ENCODE assay signal across 7 mouse cellular contexts in the genomic region with DNA sequence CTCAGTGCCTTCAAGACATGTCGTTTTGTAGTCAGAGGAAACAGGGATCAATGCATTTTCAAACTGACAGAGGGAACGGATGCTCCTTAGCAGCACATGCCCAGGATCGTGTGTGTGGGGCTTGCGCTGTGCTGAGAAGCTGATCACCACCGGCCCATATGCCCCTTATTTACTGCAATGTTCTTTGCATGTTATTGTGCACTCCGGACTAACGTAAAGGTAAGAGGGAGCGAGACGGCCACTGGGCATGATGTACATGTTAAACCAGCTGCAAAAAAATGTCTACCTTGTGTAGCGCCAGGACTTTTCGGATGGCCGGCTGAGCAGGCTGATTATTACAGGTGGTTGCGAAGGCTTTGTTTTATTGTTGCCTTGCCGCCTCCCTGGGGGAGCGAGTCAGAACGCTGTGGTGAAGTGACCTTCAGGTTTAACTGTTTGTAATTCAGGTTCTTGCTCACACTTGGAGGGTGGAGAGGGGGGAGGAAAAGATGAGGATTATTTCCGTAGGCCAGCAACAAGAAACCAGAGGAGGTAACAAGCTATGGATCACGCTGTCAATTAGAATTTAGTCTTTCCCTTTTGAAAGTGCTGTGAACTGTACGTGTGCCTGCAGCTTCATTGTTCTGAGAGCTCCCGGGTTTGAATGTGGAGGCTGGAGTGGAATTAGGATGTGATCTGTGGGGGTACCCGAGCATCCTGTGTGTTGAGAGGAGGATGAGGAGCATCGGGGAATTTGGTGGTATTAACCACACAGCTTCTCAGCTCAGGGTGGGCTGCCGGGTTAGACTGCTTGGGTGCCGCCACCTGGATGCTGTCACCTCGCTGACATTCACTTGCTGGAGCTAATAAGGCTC.
DNase-seq lines count a peak whose midpoint lies in the region; ATAC-seq and TF ChIP-seq lines count a peak whose summit lies in the region.

No protein-coding gene starts in this region.

- no peaks in the 10 kb centered on the region for H3K9me3 ChIP-seq in lung, embryonic 14.5 days (ENCODE audit: low read depth, low read length)
- no peaks in the 10 kb centered on the region for H3K9me3 ChIP-seq in forebrain, embryonic 16.5 days (ENCODE audit: control insufficient read depth, low read length)
- no peaks in the 10 kb centered on the region for H3K9me3 ChIP-seq in neural tube, embryonic 15.5 days (replicated peaks)

- H3K4me3 ChIP-seq in lung, embryonic 14.5 days (ENCODE audit: low read depth, low read length) = no peak overlapping the region
- H3K4me3 ChIP-seq in forebrain, embryonic 16.5 days (replicated peaks; ENCODE audit: low read length) = peak overlapping the region; percentile 56
- H3K4me3 ChIP-seq in neural tube, embryonic 15.5 days (replicated peaks) = peak overlapping the region; percentile 43

- no peak for DNase-seq in lung, embryonic 14.5 days
- DNase-seq in lung, adult 18-20 months = no peak
- DNase-seq in layer of hippocampus, postnatal 25 days (ENCODE audit: extremely low spot score in 1 of 2, low spot score in 1 of 2) = peak; percentile 21 to 35
- DNase-seq in urinary bladder, postnatal 36 days (ENCODE audit: low spot score in 2 of 2) = no peak
- no peak for DNase-seq in ovary, adult 18-20 months (ENCODE audit: low spot score)

- no peaks in the 10 kb centered on the region for H3K4me1 ChIP-seq in lung, embryonic 14.5 days (ENCODE audit: insufficient read depth)
- peaks cover 13% of the 10 kb centered on the region for H3K4me1 ChIP-seq in forebrain, embryonic 16.5 days (replicated peaks; ENCODE audit: control insufficient read depth, insufficient read depth, low read length)
- H3K4me1 ChIP-seq in neural tube, embryonic 15.5 days = peaks cover 20% of the 10 kb centered on the region

- no peak overlapping the region for H3K9ac ChIP-seq in lung, embryonic 14.5 days
- peak overlapping the region; percentile 67 for H3K9ac ChIP-seq in forebrain, embryonic 16.5 days (replicated peaks; ENCODE audit: low read depth, low read length)
- H3K9ac ChIP-seq in neural tube, embryonic 15.5 days (replicated peaks) = peak overlapping the region; percentile 34

- WGBS in lung, embryonic 14.5 days = 18% methylated on average over 25 of the region's 25 CpGs
- 3% methylated on average over 25 of the region's 25 CpGs for WGBS in forebrain, embryonic 16.5 days
- WGBS in neural tube, embryonic 15.5 days = 7% methylated on average over 25 of the region's 25 CpGs

- ATAC-seq in lung, embryonic 14.5 days (ENCODE audit: insufficient read depth) = no peak
- peak; percentile 72 for ATAC-seq in forebrain, embryonic 16.5 days
- ATAC-seq in neural tube, embryonic 15.5 days (ENCODE audit: low FRiP score) = peak; percentile 84

- 0 out of 2 replicates have a peak, but pooled peaks cover 4% of the 10 kb centered on the region for H3K27me3 ChIP-seq in lung, embryonic 14.5 days (ENCODE audit: insufficient read depth, low read length)
- no peaks in the 10 kb centered on the region for H3K27me3 ChIP-seq in forebrain, embryonic 16.5 days (replicated peaks; ENCODE audit: control insufficient read depth, insufficient read depth, low read length)
- 0 out of 2 replicates have a peak, but pooled peaks cover 3% of the 10 kb centered on the region for H3K27me3 ChIP-seq in neural tube, embryonic 15.5 days (replicated peaks)

- H3K4me2 ChIP-seq in lung, embryonic 14.5 days = peak overlapping the region; percentile 43
- H3K4me2 ChIP-seq in forebrain, embryonic 16.5 days (ENCODE audit: low read length) = peak overlapping the region; percentile 82
- peak overlapping the region; percentile 74 for H3K4me2 ChIP-seq in neural tube, embryonic 15.5 days

- TF ChIP-seq CTCF in lung, embryonic 14.5 days (IDR thresholded peaks at IDR 0.05; ENCODE audit: low read depth) = no peak

- no peak overlapping the region for H3K27ac ChIP-seq in lung, embryonic 14.5 days (ENCODE audit: low read depth)
- peak overlapping the region; percentile 53; the same call in 1 of the 2 replicates for H3K27ac ChIP-seq in forebrain, embryonic 16.5 days (ENCODE audit: low read length)
- H3K27ac ChIP-seq in neural tube, embryonic 15.5 days (replicated peaks) = no peak overlapping the region; the same call in 1 of the 2 replicates

- H3K36me3 ChIP-seq in lung, embryonic 14.5 days (ENCODE audit: insufficient read depth) = no peaks in the 10 kb centered on the region
- H3K36me3 ChIP-seq in forebrain, embryonic 16.5 days (ENCODE audit: control insufficient read depth, insufficient read depth) = no peaks in the 10 kb centered on the region
- no peaks in the 10 kb centered on the region for H3K36me3 ChIP-seq in neural tube, embryonic 15.5 days

Comparison
In these comparisons a context has a peak if more than half of its experiments do, and no peak if none do; other contexts are left out.
1. DNase-seq: peak in layer of hippocampus, postnatal 25 days (2 of 2); none in lung, embryonic 14.5 days (single experiment), lung, adult 18-20 months (0 of 2), urinary bladder, postnatal 36 days (0 of 2) and ovary, adult 18-20 months (single experiment).
2. Peak in every context shown above with its lines, with median percentiles within 50 percentile points of each other: H3K4me2 ChIP-seq.